Mouse (Mus musculus): ENCODE results near the gene Hist1h2ao. TPM values are rescaled to one million over a fixed set of nuclear protein-coding genes. Genes with fewer than 3 reads are reported as not detected.

Gene Hist1h2ao
- polyA plus RNA-seq, 1 experiment from 2014 or later: 2.0 TPM

Small RNA genes lying within 50 kb of the gene (microRNA-seq; reads per million reads assigned to microRNA genes)
- gene Gm19658 (not detected), gene Gm44346 (not detected), gene Gm44466 (not detected)

Other genes starting within 250 kb of the Hist1h2ao start
- not detected in 2 replicates for gene Olfr1364, start 228.7 kb upstream of the Hist1h2ao start, polyA plus RNA-seq (2016; fragmentation: Nextera tagmentation; extraction: Ambion mirVana)
- not detected in 2 replicates for gene Olfr1362, start 196.4 kb upstream of the Hist1h2ao start, polyA plus RNA-seq (2016; fragmentation: Nextera tagmentation; extraction: Ambion mirVana)
- gene Olfr11, start 167.9 kb upstream of the Hist1h2ao start, polyA plus RNA-seq (2016; fragmentation: Nextera tagmentation; extraction: Ambion mirVana): not detected in 2 replicates
- not detected in 2 replicates for gene Olfr1361, start 147.1 kb upstream of the Hist1h2ao start, polyA plus RNA-seq (2016; fragmentation: Nextera tagmentation; extraction: Ambion mirVana)
- gene Olfr1360, start 133.1 kb upstream of the Hist1h2ao start, polyA plus RNA-seq (2016; fragmentation: Nextera tagmentation; extraction: Ambion mirVana): not detected in 2 replicates
- gene Olfr1359, start 112.4 kb upstream of the Hist1h2ao start, polyA plus RNA-seq (2016; fragmentation: Nextera tagmentation; extraction: Ambion mirVana): not detected in 2 replicates
- 1.7 and 2.0 TPM in 2 replicates for gene Hist1h2bl, start 94.3 kb upstream of the Hist1h2ao start, polyA plus RNA-seq (2016; fragmentation: Nextera tagmentation; extraction: Ambion mirVana)
- gene Hist1h2ai, start 94.0 kb upstream of the Hist1h2ao start, polyA plus RNA-seq (2016; fragmentation: Nextera tagmentation; extraction: Ambion mirVana): 19.5 and 28.4 TPM in 2 replicates
- 8.0 and 10.2 TPM in 2 replicates for gene Hist1h3h, start 92.8 kb upstream of the Hist1h2ao start, polyA plus RNA-seq (2016; fragmentation: Nextera tagmentation; extraction: Ambion mirVana)
- gene Hist1h2bm, start 88.4 kb upstream of the Hist1h2ao start, polyA plus RNA-seq (2016; fragmentation: Nextera tagmentation; extraction: Ambion mirVana): 6.8 and 7.9 TPM in 2 replicates
- gene Hist1h4j, start 75.4 kb upstream of the Hist1h2ao start, polyA plus RNA-seq (2016; fragmentation: Nextera tagmentation; extraction: Ambion mirVana): 0.92 and 1.6 TPM in 2 replicates
- 4.9 TPM in 1 of 2 replicates, not detected in the other for gene Hist1h4k, start 60.0 kb upstream of the Hist1h2ao start, polyA plus RNA-seq (2016; fragmentation: Nextera tagmentation; extraction: Ambion mirVana)
- gene Hist1h2ak, start 56.6 kb upstream of the Hist1h2ao start, polyA plus RNA-seq (2016; fragmentation: Nextera tagmentation; extraction: Ambion mirVana): 14.3 and 19.6 TPM in 2 replicates
- gene Hist1h2bn, start 56.3 kb upstream of the Hist1h2ao start, polyA plus RNA-seq (2016; fragmentation: Nextera tagmentation; extraction: Ambion mirVana): 1.4 and 3.8 TPM in 2 replicates
- gene Hist1h1b, start 29.8 kb upstream of the Hist1h2ao start, polyA plus RNA-seq (2016; fragmentation: Nextera tagmentation; extraction: Ambion mirVana): 33.1 and 40.9 TPM in 2 replicates
- gene Hist1h3i, start 27.1 kb upstream of the Hist1h2ao start, polyA plus RNA-seq (2016; fragmentation: Nextera tagmentation; extraction: Ambion mirVana): 131 and 133 TPM in 2 replicates
- 5.4 and 9.9 TPM in 2 replicates for gene Hist1h2an, start 23.2 kb upstream of the Hist1h2ao start, polyA plus RNA-seq (2016; fragmentation: Nextera tagmentation; extraction: Ambion mirVana)
- 3.4 and 5.5 TPM in 2 replicates for gene Hist1h2bp, start 23.0 kb upstream of the Hist1h2ao start, polyA plus RNA-seq (2016; fragmentation: Nextera tagmentation; extraction: Ambion mirVana)
- 17.9 and 22.1 TPM in 2 replicates for gene Hist1h2bq, start 268 bp upstream of the Hist1h2ao start, polyA plus RNA-seq (2016; fragmentation: Nextera tagmentation; extraction: Ambion mirVana)
- gene Hist1h4m, start 1.3 kb downstream of the Hist1h2ao start, polyA plus RNA-seq (2016; fragmentation: Nextera tagmentation; extraction: Ambion mirVana): not detected in 2 replicates
- gene Hist1h4n, start 21.7 kb downstream of the Hist1h2ao start, polyA plus RNA-seq (2016; fragmentation: Nextera tagmentation; extraction: Ambion mirVana): 10.5 and 11.5 TPM in 2 replicates
- gene Hist1h2ap, start 23.0 kb downstream of the Hist1h2ao start, polyA plus RNA-seq (2016; fragmentation: Nextera tagmentation; extraction: Ambion mirVana): 6,450 and 6,557 TPM in 2 replicates
- gene Hist1h2br, start 23.3 kb downstream of the Hist1h2ao start, polyA plus RNA-seq (2016; fragmentation: Nextera tagmentation; extraction: Ambion mirVana): 19.4 and 23.0 TPM in 2 replicates
- 22.4 and 27.0 TPM in 2 replicates for gene Zfp184, start 134.6 kb downstream of the Hist1h2ao start, polyA plus RNA-seq (2016; fragmentation: Nextera tagmentation; extraction: Ambion mirVana)
- 0.14 and 0.28 TPM in 2 replicates for gene Pom121l2, start 170.7 kb downstream of the Hist1h2ao start, polyA plus RNA-seq (2016; fragmentation: Nextera tagmentation; extraction: Ambion mirVana)
- gene Prss16, start 199.3 kb downstream of the Hist1h2ao start, polyA plus RNA-seq (2016; fragmentation: Nextera tagmentation; extraction: Ambion mirVana): 0.20 TPM in 1 of 2 replicates, not detected in the other
- 7.3 and 8.5 TPM in 2 replicates for gene Hist1h2ah, start 225.1 kb downstream of the Hist1h2ao start, polyA plus RNA-seq (2016; fragmentation: Nextera tagmentation; extraction: Ambion mirVana)
- 10.3 and 11.8 TPM in 2 replicates for gene Hist1h2bk, start 225.4 kb downstream of the Hist1h2ao start, polyA plus RNA-seq (2016; fragmentation: Nextera tagmentation; extraction: Ambion mirVana)
- 27.4 and 36.3 TPM in 2 replicates for gene Hist1h4i, start 230.9 kb downstream of the Hist1h2ao start, polyA plus RNA-seq (2016; fragmentation: Nextera tagmentation; extraction: Ambion mirVana)
- 59.9 and 81.0 TPM in 2 replicates for gene Hist1h2ag, start 232.5 kb downstream of the Hist1h2ao start, polyA plus RNA-seq (2016; fragmentation: Nextera tagmentation; extraction: Ambion mirVana)
- gene Hist1h2bj, start 232.7 kb downstream of the Hist1h2ao start, polyA plus RNA-seq (2016; fragmentation: Nextera tagmentation; extraction: Ambion mirVana): 14.5 and 20.7 TPM in 2 replicates